Mouse (Mus musculus) cerebellum, adult 9-11 months (tissue): ENCODE measurements at regions not wholly inside any gene's neighbourhood (a gene's known extent, or its start where the extent isn't known, plus 50 kb on each side); places are given as distances from the start of the nearest gene placed in this dataset.

Experiments
- DNase-seq: peaks from one replicate; pipeline ENCODE4 v3.0.0; 2022

DNA sequence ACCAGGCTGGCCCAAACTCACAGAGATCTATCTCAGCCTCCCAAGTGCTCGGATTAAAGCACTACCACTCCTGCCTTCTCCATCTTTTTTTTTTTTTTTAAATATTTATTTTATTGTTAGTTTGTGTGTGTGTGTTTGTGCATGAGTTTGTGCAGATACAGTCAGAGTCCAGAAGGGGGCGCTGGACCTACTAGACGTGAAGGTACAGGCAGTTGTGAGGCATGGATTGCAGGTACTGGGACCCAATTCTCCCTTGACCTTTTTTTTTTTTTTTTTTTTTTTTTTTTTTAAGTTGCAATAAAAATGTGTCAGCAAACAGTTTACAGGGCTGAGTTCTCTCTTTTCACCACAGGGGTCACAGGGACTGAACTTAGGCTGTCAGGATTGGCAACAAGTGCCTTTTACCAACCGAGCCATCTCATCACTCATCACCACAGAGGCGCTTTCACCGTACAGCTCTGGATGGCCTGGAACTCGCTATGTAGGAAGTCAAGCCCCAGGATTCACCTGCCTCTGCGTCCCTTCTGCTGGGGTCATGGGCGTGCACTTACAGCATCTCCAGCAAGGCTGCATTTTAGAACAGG lies 73.2 kb upstream of the Zfp64 start:
- DNase-seq = no peak

DNA sequence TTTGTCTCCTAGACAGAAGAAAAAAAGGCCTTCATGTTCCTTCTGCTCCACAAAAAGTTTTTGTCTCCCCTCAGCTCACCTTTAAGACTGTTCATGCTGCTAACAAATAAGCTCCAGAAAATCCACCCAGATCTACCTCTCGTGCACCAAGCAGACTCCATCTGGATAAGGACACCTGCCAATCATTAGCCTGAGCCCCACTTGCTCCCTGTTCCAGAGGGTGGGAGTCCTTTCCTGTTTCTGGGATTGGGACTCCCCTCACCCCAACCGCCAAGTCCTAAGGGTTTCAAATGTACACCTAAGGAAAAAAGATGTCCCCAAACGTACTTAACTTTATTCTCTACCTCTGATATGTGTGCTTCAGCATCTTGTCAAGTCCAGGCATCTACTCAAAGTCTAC lies 63.6 kb upstream of the Zfp64 start:
- DNase-seq = no peak

DNA sequence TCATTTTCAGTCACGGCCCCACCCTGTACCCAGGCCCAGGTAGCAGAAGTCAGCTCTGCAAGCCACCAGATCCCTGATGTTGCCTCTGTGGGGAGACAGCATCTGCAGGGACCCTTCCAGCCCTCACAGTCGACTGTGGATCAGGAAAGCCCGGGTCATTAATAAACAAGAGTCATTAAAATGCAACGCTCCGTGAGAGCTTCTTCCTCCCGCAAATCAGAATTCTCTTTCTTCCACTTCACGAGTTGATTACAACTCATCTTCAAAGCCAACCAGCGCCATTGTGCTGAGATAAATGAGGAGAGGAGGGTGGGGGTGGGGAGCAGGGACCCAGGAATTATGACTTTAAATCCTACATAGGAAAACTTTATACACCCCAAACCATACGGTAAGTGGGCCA lies 54.9 kb upstream of the Zfp64 start:
- DNase-seq = no peak

DNA sequence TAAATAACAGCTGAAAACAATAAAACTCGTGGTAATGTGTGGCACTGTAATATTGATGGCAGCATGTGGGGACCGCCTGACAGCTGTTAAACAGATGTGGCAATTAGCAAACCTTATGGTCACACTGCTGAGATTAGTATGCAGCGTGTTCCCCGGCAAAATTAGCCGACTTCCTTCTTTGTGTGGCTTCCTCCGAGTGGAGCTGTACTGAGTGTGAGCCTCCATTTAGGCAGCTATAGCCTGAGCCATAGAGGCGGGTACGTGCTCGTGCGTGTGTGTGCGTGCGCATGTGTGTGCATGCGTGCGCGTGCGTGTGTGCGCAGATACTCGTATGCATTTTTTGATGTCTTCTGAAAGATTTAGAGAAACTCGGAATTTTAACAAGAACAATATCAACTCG lies 53.4 kb upstream of the Zfp64 start:
- no peak for DNase-seq

DNA sequence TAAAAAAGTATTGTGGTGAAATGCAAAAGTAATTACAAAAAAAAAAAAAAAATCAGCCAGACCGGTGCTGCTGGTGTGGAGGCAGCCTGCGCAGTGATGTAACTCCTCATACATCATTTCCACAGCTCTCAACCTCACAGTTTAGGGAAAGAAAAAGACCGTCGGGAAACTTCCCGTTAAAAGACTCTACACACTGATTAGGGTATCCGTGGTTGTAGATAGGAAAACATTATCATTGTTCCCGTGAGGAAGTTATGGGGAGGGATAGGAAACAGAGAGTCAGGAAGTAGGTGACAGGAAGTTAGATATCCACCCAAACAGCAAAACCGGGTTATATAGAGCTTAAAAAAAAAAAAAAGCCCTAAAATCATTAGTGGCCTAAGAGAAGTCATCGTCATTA lies 52.9 kb upstream of the Zfp64 start:
- no peak for DNase-seq

DNA sequence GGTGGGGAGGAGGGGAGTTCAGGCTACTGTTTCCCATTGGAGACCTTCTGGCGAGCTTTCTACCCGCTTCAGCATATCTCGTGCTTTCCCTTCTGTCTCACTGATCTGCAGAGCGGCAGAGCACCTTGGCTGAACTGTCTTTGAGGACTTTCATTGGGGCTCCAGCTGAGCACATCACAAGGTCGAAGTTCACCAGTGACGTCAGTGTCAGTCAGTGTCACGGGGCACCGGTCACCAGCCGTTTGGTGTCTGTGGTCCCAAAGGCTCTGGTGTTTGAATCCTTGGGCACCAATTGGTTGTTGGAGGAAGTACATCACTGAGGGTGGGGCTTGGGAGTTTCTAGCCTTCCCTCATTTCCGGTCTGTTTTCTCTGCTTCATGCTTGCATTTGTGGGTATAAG lies 51.2 kb upstream of the Zfp64 start:
- no peak for DNase-seq

DNA sequence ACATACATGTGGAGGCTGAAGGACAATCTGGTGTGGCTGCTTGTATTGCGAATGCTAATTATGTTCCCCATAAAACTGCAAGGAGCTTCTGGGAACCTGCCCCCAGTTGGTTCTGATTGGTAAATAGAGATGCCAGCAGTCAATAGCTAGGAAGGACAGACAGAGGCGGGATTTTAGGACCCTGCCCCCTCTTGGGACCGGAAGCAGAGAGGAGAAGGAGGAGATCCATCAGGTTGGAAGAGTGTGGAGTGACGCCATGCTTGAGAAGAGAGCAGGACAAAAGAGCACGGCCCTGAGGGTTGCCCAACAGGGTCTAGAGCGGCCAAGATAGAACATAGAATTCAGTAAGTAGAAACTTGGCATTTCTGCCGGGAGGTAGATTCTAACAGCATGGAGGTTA lies 50.4 kb upstream of the Zfp64 start:
- DNase-seq = no peak
